Mouse (Mus musculus) erythroblast, embryonic 14.5 days (primary cell): ENCODE measurements around the gene Wipi2.

Experiments used
- GATA1 ChIP-seq: IDR thresholded peaks from 2 replicates; pipeline ENCODE4 v1.6.1; 2012; ENCODE audit warnings: low read length, inconsistent platforms, mixed read lengths
- TAL1 ChIP-seq: IDR thresholded peaks from 3 replicates; pipeline ENCODE4 v1.6.1; 2012; ENCODE audit warnings: low read length, inconsistent platforms, mixed read lengths

- TF ChIP-seq GATA1: no peak
- no peak for TF ChIP-seq TAL1
Measured at GRCm38 (mm10) chr5:142712373-142712772, 84.9 kb downstream of the Wipi2 start.
